Mouse (Mus musculus) limb, embryonic 10.5 days (tissue): ENCODE measurements around the gene Syk. TPM values are rescaled to one million over a fixed set of nuclear protein-coding genes. Genes with fewer than 3 reads are reported as not detected.

Experiments
- DNase-seq: peaks from one replicate; pipeline ENCODE4 v3.0.0-alpha.2; 2017; ENCODE audit warnings: low spot score
- H3K27ac ChIP-seq: fragments of 300-500 bp; sonication (generic); 2 replicates; pipeline ENCODE4 v1.5.1; 2016; ENCODE audit warnings: mild to moderate bottlenecking
- H3K27me3 ChIP-seq: fragments of 300-500 bp; sonication (generic); 2 replicates; pipeline ENCODE4 v1.6.1; 2016; ENCODE audit warnings: low read depth, mild to moderate bottlenecking; ENCODE audit not compliant: poor library complexity, severe bottlenecking
- H3K36me3 ChIP-seq: fragments of 300-500 bp; sonication (generic); 2 replicates; pipeline ENCODE4 v1.6.1; 2016; ENCODE audit warnings: mild to moderate bottlenecking, moderate library complexity
- H3K4me1 ChIP-seq: fragments of 300-500 bp; sonication (generic); 2 replicates; pipeline ENCODE4 v1.6.1; 2016
- H3K4me3 ChIP-seq: fragments of 300-500 bp; sonication (generic); 2 replicates; pipeline ENCODE4 v1.5.1; 2016; ENCODE audit warnings: mild to moderate bottlenecking, moderate library complexity
- H3K9me3 ChIP-seq: fragments of 300-500 bp; sonication (generic); replicated peaks from 2 replicates; pipeline ENCODE4 v1.6.1; 2016; ENCODE audit warnings: mild to moderate bottlenecking
- WGBS: fragments of 180-500 bp; shearing (Covaris S2); methylation state at CpG from one replicate; pipeline ENCODE4 v1.1.7; 2016; 5-methylcytosine and 5-hydroxymethylcytosine counted together
- polyA plus RNA-seq: library from polyadenylated mRNA; unstranded; fragments of >200 nt; fragmentation: Nextera tagmentation; extraction: Ambion mirVana; gene quantifications from 2 replicates; pipeline ENCODE4 v1.2.1, GENCODE M21; 2016

Syk gene
- polyA plus RNA-seq, 1 experiment from 2014 or later: 2.5 TPM

- Histone ChIP-seq H3K36me3 (no peaks in the 10 kb centered on the region), H3K9me3 (no peaks in the 10 kb centered on the region), H3K27me3 (peaks cover 13% of the 10 kb centered on the region), H3K4me3 (no peak overlapping the region), H3K27ac (no peak overlapping the region), H3K4me1 (peaks cover 5% of the 10 kb centered on the region)
- 91% methylated on average over 4 of the region's 4 CpGs for WGBS
- no peak for DNase-seq
Measured at GRCm38 (mm10) chr13:52589043-52589442, 6.1 kb downstream of the Syk start.

- no peak for DNase-seq
- no peaks in the 10 kb centered on the region for H3K9me3 ChIP-seq
- WGBS: 98% methylated on average over 4 of the region's 4 CpGs
- no peak overlapping the region for H3K27ac ChIP-seq
- H3K36me3 ChIP-seq: no peaks in the 10 kb centered on the region
- H3K4me1 ChIP-seq: 0 out of 2 replicates have a peak, but pooled peaks cover under 1% of the 10 kb centered on the region
- H3K4me3 ChIP-seq: no peak overlapping the region
- H3K27me3 ChIP-seq: no peaks in the 10 kb centered on the region
Measured at GRCm38 (mm10) chr13:52591831-52592230, 8.9 kb downstream of the Syk start.

- 85% methylated on average over 5 of the region's 5 CpGs for WGBS
- no peak for DNase-seq
- no peak overlapping the region for H3K27ac ChIP-seq
Measured at GRCm38 (mm10) chr13:52596692-52597091, 13.7 kb downstream of the Syk start.

GRCm38 (mm10) chr13:52597092-52597678 lies 14.2 kb downstream of the Syk start:
- no peak for DNase-seq
- Histone ChIP-seq H3K27ac (no peak overlapping the region), H3K4me1 (0 out of 2 replicates have a peak, but pooled peaks cover 5% of the 10 kb centered on the region), H3K9me3 (no peaks in the 10 kb centered on the region), H3K27me3 (no peaks in the 10 kb centered on the region), H3K36me3 (no peaks in the 10 kb centered on the region), H3K4me3 (no peak overlapping the region)
- WGBS: 87% methylated on average over 11 of the region's 11 CpGs

More at GRCm38 (mm10) chr13:52596692-52597091, 13.7 kb downstream of the Syk start:
- H3K4me1 ChIP-seq: 0 out of 2 replicates have a peak, but pooled peaks cover 5% of the 10 kb centered on the region
- no peaks in the 10 kb centered on the region for H3K36me3 ChIP-seq
- H3K27me3 ChIP-seq: no peaks in the 10 kb centered on the region
- no peak overlapping the region for H3K4me3 ChIP-seq
- no peaks in the 10 kb centered on the region for H3K9me3 ChIP-seq

- Histone ChIP-seq H3K4me1 (0 out of 2 replicates have a peak, but pooled peaks cover 5% of the 10 kb centered on the region), H3K4me3 (no peak overlapping the region), H3K9me3 (no peaks in the 10 kb centered on the region), H3K27me3 (no peaks in the 10 kb centered on the region), H3K27ac (no peak overlapping the region), H3K36me3 (no peaks in the 10 kb centered on the region)
- 71% methylated on average over 3 of the region's 3 CpGs for WGBS
- DNase-seq: no peak
Measured at GRCm38 (mm10) chr13:52598233-52598632, 15.3 kb downstream of the Syk start.

GRCm38 (mm10) chr13:52600015-52600643 lies 17.2 kb downstream of the Syk start:
- no peaks in the 10 kb centered on the region for H3K9me3 ChIP-seq
- WGBS: 73% methylated on average over 4 of the region's 4 CpGs
- DNase-seq: no peak
- H3K4me1 ChIP-seq: 0 out of 2 replicates have a peak, but pooled peaks cover 8% of the 10 kb centered on the region
- no peaks in the 10 kb centered on the region for H3K27me3 ChIP-seq
- no peaks in the 10 kb centered on the region for H3K36me3 ChIP-seq
- H3K4me3 ChIP-seq: no peak overlapping the region
- no peak overlapping the region for H3K27ac ChIP-seq

GRCm38 (mm10) chr13:52602752-52603151 lies 19.8 kb downstream of the Syk start:
- 75% methylated on average over 4 of the region's 4 CpGs for WGBS
- H3K9me3 ChIP-seq: no peaks in the 10 kb centered on the region

GRCm38 (mm10) chr13:52603704-52604349 lies 20.9 kb downstream of the Syk start:
- 0 out of 2 replicates have a peak, but pooled peaks cover 6% of the 10 kb centered on the region for H3K4me1 ChIP-seq
- no peaks in the 10 kb centered on the region for H3K9me3 ChIP-seq
- 84% methylated on average over 6 of the region's 6 CpGs for WGBS
- H3K27me3 ChIP-seq: no peaks in the 10 kb centered on the region
- no peak overlapping the region for H3K27ac ChIP-seq
- H3K36me3 ChIP-seq: no peaks in the 10 kb centered on the region
- H3K4me3 ChIP-seq: no peak overlapping the region
- no peak for DNase-seq

More at GRCm38 (mm10) chr13:52602752-52603151, 19.8 kb downstream of the Syk start:
- 0 out of 2 replicates have a peak, but pooled peaks cover 6% of the 10 kb centered on the region for H3K4me1 ChIP-seq
- no peak overlapping the region for H3K27ac ChIP-seq
- H3K4me3 ChIP-seq: no peak overlapping the region
- no peaks in the 10 kb centered on the region for H3K27me3 ChIP-seq
- no peaks in the 10 kb centered on the region for H3K36me3 ChIP-seq
- DNase-seq: no peak

GRCm38 (mm10) chr13:52605006-52605405 lies 22.0 kb downstream of the Syk start:
- Histone ChIP-seq H3K4me1 (0 out of 2 replicates have a peak, but pooled peaks cover 3% of the 10 kb centered on the region), H3K36me3 (no peaks in the 10 kb centered on the region), H3K9me3 (no peaks in the 10 kb centered on the region), H3K4me3 (no peak overlapping the region), H3K27ac (no peak overlapping the region), H3K27me3 (no peaks in the 10 kb centered on the region)
- DNase-seq: no peak
- WGBS: 88% methylated on average over 3 of the region's 3 CpGs

- H3K9me3 ChIP-seq: no peaks in the 10 kb centered on the region
- WGBS: 84% methylated on average over 4 of the region's 4 CpGs
- DNase-seq: no peak
- no peaks in the 10 kb centered on the region for H3K36me3 ChIP-seq
- 0 out of 2 replicates have a peak, but pooled peaks cover 3% of the 10 kb centered on the region for H3K4me1 ChIP-seq
- no peak overlapping the region for H3K27ac ChIP-seq
- no peaks in the 10 kb centered on the region for H3K27me3 ChIP-seq
- H3K4me3 ChIP-seq: no peak overlapping the region
Measured at GRCm38 (mm10) chr13:52605911-52606310, 22.9 kb downstream of the Syk start.

- WGBS: 88% methylated on average over 3 of the region's 3 CpGs
- Histone ChIP-seq H3K27ac (no peak overlapping the region), H3K4me1 (0 out of 2 replicates have a peak, but pooled peaks cover 3% of the 10 kb centered on the region), H3K27me3 (no peaks in the 10 kb centered on the region), H3K36me3 (no peaks in the 10 kb centered on the region), H3K4me3 (no peak overlapping the region), H3K9me3 (no peaks in the 10 kb centered on the region)
- no peak for DNase-seq
Measured at GRCm38 (mm10) chr13:52606656-52607275, 23.8 kb downstream of the Syk start.

- DNase-seq: no peak
- H3K36me3 ChIP-seq: no peaks in the 10 kb centered on the region
- 93% methylated on average over 1 of the region's 1 CpGs for WGBS
- H3K27me3 ChIP-seq: no peaks in the 10 kb centered on the region
- no peaks in the 10 kb centered on the region for H3K9me3 ChIP-seq
- H3K4me3 ChIP-seq: no peak overlapping the region
- H3K4me1 ChIP-seq: 0 out of 2 replicates have a peak, but pooled peaks cover 3% of the 10 kb centered on the region
- no peak overlapping the region for H3K27ac ChIP-seq
Measured at GRCm38 (mm10) chr13:52607964-52608363, 25.0 kb downstream of the Syk start.
